In the genomic region with DNA sequence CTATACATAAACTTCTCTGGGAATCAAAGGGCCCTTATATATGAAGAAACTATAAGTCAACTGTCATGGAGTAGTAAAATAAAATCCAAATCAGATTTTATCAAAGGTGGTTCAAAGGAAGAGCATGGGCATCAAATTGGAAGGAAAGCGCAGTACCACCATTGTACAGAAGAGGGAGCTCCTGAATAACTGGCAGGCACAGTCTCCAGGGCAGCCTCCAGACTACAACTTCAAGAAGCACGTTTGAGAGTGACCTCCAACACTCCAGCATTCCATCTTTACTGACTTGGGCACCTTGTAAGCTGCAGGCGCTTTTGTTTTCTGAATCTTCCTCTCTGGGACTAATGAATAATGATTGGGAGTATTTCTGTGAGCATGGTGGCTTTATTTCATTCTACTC, we compare ENCODE assay signal across 8 mouse cellular contexts. TPM values are rescaled to one million over a fixed set of nuclear protein-coding genes. Genes with fewer than 3 reads are reported as not detected.
DNase-seq lines count a peak whose midpoint lies in the region; ATAC-seq lines count a peak whose summit lies in the region.

No protein-coding gene starts in this region.

- 0 out of 2 replicates have a peak overlapping the region, but pooled peaks have one; percentile 9 for H3K9ac ChIP-seq in heart, embryonic 13.5 days

- H3K9me3 ChIP-seq in heart, embryonic 10.5 days: no peaks in the 10 kb centered on the region
- no peaks in the 10 kb centered on the region for H3K9me3 ChIP-seq in heart, embryonic 13.5 days

- ATAC-seq in heart, embryonic 13.5 days (ENCODE audit: extremely low read depth, insufficient number of reproducible peaks, low FRiP score, low TSS enrichment): no peak
- peak; percentile 71; the same call in 1 of the 2 replicates for ATAC-seq in megakaryocyte-erythroid progenitor cell, adult 5-6 weeks (replicated peaks; ENCODE audit: low FRiP score, low TSS enrichment, poor library complexity, severe bottlenecking)

- no peaks in the 10 kb centered on the region for H3K27me3 ChIP-seq in heart, embryonic 10.5 days (ENCODE audit: insufficient read depth, poor library complexity, severe bottlenecking)
- H3K27me3 ChIP-seq in heart, embryonic 13.5 days (replicated peaks): no peaks in the 10 kb centered on the region

- peaks cover 83% of the 10 kb centered on the region for H3K36me3 ChIP-seq in heart, embryonic 10.5 days
- H3K36me3 ChIP-seq in heart, embryonic 13.5 days: peaks cover 90% of the 10 kb centered on the region

- H3K4me3 ChIP-seq in heart, embryonic 10.5 days: no peak overlapping the region
- no peak overlapping the region for H3K4me3 ChIP-seq in heart, embryonic 13.5 days

- H3K4me2 ChIP-seq in heart, embryonic 13.5 days: no peak overlapping the region

- peaks cover 6% of the 10 kb centered on the region for H3K4me1 ChIP-seq in heart, embryonic 10.5 days
- H3K4me1 ChIP-seq in heart, embryonic 13.5 days: peaks cover 18% of the 10 kb centered on the region

- H3K27ac ChIP-seq in heart, embryonic 10.5 days: no peak overlapping the region
- 0 out of 2 replicates have a peak overlapping the region, but pooled peaks have one; percentile 25 for H3K27ac ChIP-seq in heart, embryonic 13.5 days (replicated peaks)

- peak; percentile 56 to 87 for DNase-seq in heart, adult 18-20 months
- no peak for DNase-seq in heart, embryonic 10.5 days (ENCODE audit: low spot score)
- peak; percentile 79 for DNase-seq in adrenal gland, postnatal 14 days
- peak; percentile 80 for DNase-seq in embryo, embryonic 11 days
- DNase-seq in layer of hippocampus, adult 9-11 months: peak; percentile 58
- peak; percentile 24 to 67 for DNase-seq in spleen, postnatal 4 days (ENCODE audit: low spot score in 2 of 2)

- 8% methylated on average over 3 of the region's 3 CpGs for WGBS in heart, embryonic 10.5 days
- WGBS in heart, embryonic 13.5 days: 8% methylated on average over 3 of the region's 3 CpGs

RNA-seq across cellular contexts. Expression of a gene that starts 34.5 kb away (rescaled TPM):
- 10 to 100 TPM; 21.5 to 23.3 TPM for total RNA-seq in heart, adult 18-20 months (2021)
- 8.4 and 11.3 TPM in 2 replicates for polyA plus RNA-seq in heart, embryonic 10.5 days (2016; fragmentation: Nextera tagmentation; extraction: Ambion mirVana)
- total RNA-seq in adrenal gland, postnatal 14 days (2021): 8.2 and 9.7 TPM in 2 replicates
- polyA plus RNA-seq in heart, embryonic 13.5 days (2015; fragmentation: Nextera tagmentation; extraction: Ambion mirVana): 10.2 and 11.8 TPM in 2 replicates
- total RNA-seq in megakaryocyte-erythroid progenitor cell, adult 5-6 weeks (2014; fragmentation: Nextera tagmentation): not detected in 2 replicates
- not detected in 2 replicates for total RNA-seq in megakaryocyte-erythroid progenitor cell, adult 5-6 weeks (2017)

RNA-seq across cellular contexts. Expression of a gene that starts 37.6 kb away (rescaled TPM):
- not detected for total RNA-seq in heart, adult 18-20 months (2021)
- polyA plus RNA-seq in heart, embryonic 10.5 days (2016; fragmentation: Nextera tagmentation; extraction: Ambion mirVana): 0.14 and 0.16 TPM in 2 replicates
- 0.34 and 0.63 TPM in 2 replicates for total RNA-seq in adrenal gland, postnatal 14 days (2021)
- 0.13 and 0.18 TPM in 2 replicates for polyA plus RNA-seq in heart, embryonic 13.5 days (2015; fragmentation: Nextera tagmentation; extraction: Ambion mirVana)
- total RNA-seq in megakaryocyte-erythroid progenitor cell, adult 5-6 weeks (2014; fragmentation: Nextera tagmentation): not detected in 2 replicates
- not detected in 2 replicates for total RNA-seq in megakaryocyte-erythroid progenitor cell, adult 5-6 weeks (2017)
